Mouse (Mus musculus) megakaryocyte progenitor cell, adult 5-6 weeks (primary cell): ENCODE data around the gene Tmem41a. TPM values are rescaled to one million over a fixed set of nuclear protein-coding genes. Genes with fewer than 3 reads are reported as not detected.

Source experiments
- ATAC-seq: replicated peaks from 2 replicates; pipeline ENCODE4 v1.8.0; 2016; ENCODE audit warnings: mild to moderate bottlenecking, moderate TSS enrichment, inconsistent platforms; ENCODE audit not compliant: poor library complexity
- total RNA-seq, 2 experiments: library from RNA; stranded (forward) in 1 of 2; stranded (reverse) in 1 of 2; fragments of 157-497, 149-512 nt in 1 of 2; fragments of 200-1000 nt in 1 of 2; gene quantifications; 2 replicates each; pipeline versions ENCODE4 v1.2.3 to v1.2.4; 2015 to 2017

The Tmem41a gene
- total RNA-seq, 2 experiments from 2014 or later = 6.9 to 31.9 TPM

DNA sequence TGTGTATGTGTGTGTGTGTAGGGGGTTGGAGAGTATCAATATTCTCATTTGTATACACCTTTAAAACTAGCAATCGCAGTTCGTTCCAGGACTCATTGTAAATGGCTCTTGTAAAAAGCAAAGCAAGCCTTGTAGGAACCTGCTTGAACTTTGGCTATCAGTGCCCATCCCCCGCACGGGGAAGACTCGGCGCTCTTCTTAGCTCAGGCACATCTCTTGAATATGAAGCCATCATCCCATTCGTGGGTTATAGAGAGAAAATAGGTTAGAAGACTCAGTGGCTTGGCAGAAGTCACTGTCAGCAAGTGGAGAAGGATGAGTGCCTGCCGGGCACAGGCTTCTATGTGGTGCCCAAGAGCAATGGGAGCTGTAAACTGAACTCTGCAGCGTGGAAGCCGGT lies 42.7 kb downstream of the Tmem41a start:
- ATAC-seq = no peak

- no peak for ATAC-seq
Observed at GRCm38 (mm10) chr16:21901286-21901685, 46.1 kb downstream of the Tmem41a start.

DNA sequence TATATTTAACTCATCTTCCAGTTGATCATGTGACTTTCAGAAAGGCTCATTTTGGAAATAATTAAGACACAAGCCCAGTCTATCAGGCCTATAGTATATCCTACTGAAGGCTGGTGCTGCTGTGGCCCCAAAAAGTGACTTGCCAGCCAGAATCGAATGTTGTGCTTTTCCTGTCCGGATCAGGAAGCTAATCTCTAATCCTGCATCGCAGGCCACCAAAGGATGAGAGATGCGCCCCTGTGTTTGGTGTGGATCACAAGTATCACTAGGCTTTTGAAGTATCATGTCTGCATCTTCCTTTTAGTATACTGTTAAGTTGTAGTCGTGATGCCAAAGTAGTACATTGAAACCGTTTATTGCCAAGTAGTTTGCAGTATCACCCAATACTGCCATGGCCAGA lies 53.5 kb downstream of the Tmem41a start:
- ATAC-seq = no peak

DNA sequence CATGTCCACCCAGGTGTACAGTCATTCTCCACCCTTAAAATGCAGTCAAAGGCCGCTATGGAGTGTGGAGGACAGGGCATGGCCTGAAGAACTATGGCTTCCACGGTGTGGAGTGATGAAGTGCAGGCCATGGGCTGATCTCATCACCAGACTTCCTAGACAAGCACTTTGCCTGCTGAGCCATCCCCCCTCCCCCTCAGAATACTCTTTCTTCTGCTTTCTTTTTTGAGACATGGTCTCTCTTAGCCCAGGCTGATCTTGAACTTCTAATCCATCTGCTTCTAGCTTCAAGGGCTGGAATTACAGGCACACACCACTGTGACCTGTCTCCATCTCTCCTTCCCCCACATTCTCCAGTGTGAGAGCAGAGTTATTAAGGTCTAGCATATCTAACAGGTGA lies 59.8 kb downstream of the Tmem41a start:
- ATAC-seq = no peak

Other genes starting within 250 kb of the Tmem41a start
- 2.1 and 2.3 TPM in 2 replicates for gene Ehhadh, start 159.7 kb downstream of the Tmem41a start, total RNA-seq (2015)
- 2.6 and 2.9 TPM in 2 replicates for gene Ehhadh, start 159.7 kb downstream of the Tmem41a start, total RNA-seq (2017)
- 0.10 TPM in 1 of 2 replicates, not detected in the other for gene Map3k13, start 153.2 kb downstream of the Tmem41a start, total RNA-seq (2015)
- 0.03 TPM in 1 of 2 replicates, not detected in the other for gene Map3k13, start 153.2 kb downstream of the Tmem41a start, total RNA-seq (2017)
- gene Liph, start 48.1 kb upstream of the Tmem41a start, total RNA-seq (2015) = 0.05 and 0.10 TPM in 2 replicates
- gene Liph, start 48.1 kb upstream of the Tmem41a start, total RNA-seq (2017) = 0.04 TPM in 1 of 2 replicates, not detected in the other
- gene Senp2, start 61.9 kb upstream of the Tmem41a start, total RNA-seq (2015) = 48.1 and 48.9 TPM in 2 replicates
- gene Senp2, start 61.9 kb upstream of the Tmem41a start, total RNA-seq (2017) = 42.4 and 42.8 TPM in 2 replicates
- gene Igf2bp2, start 215.7 kb upstream of the Tmem41a start, total RNA-seq (2015) = 2.8 and 3.4 TPM in 2 replicates
- gene Igf2bp2, start 215.7 kb upstream of the Tmem41a start, total RNA-seq (2017) = 1.1 and 1.6 TPM in 2 replicates